Mouse (Mus musculus) lung, adult 2 months (tissue): ENCODE results near the gene Dbi.

Experiments
- CTCF ChIP-seq: fragments of 200-500 bp; IDR thresholded peaks from 2 replicates; pipeline ENCODE4 v1.5.1; 2011; ENCODE audit warnings: mild to moderate bottlenecking, low read length, control low read depth; ENCODE audit not compliant: insufficient read depth
- POLR2A ChIP-seq: fragments of 200-500 bp; IDR thresholded peaks from 2 replicates; pipeline ENCODE4 v1.6.1; 2011; ENCODE audit warnings: low read depth, mild to moderate bottlenecking, control low read depth, low read length, borderline replicate concordance; ENCODE audit errors: extremely low read depth

DNA sequence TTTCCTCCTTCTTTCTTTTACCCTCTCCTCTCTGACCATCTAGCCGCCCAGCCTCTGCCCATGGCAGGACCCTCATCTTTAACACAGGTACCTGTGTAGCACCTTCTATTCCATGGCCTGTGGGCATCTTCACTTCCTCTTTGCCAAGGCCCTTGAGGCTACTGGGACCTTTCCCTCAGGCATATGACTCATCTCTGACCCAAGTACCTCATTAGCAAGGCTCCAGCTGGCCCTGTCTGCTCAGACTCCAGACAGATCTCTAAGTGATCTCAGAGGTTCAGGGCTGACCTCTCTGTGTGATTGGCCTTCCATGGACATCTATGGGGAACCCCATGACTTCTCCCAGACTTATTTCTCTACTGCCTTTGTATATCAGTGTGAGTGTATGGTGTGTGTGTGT is 40.2 kb downstream of the Dbi start:
- TF ChIP-seq CTCF (no peak), POLR2A (no peak)
